Mouse (Mus musculus) heart, embryonic 12.5 days (tissue): ENCODE results near the gene Atp5e. TPM values are rescaled to one million over a fixed set of nuclear protein-coding genes. Genes with fewer than 3 reads are reported as not detected.

ENCODE experiments used
- ATAC-seq: fragments of 200-750 bp; cut with Nextera tagmentation; 2 replicates; pipeline ENCODE4 v1.8.0; 2017; ENCODE audit warnings: moderate TSS enrichment, moderate library complexity; ENCODE audit not compliant: insufficient number of reproducible peaks, low FRiP score
- H3K27ac ChIP-seq: fragments of 300-500 bp; sonication (generic); 2 replicates; pipeline ENCODE4 v1.5.1; 2016; ENCODE audit warnings: mild to moderate bottlenecking, moderate library complexity; ENCODE audit not compliant: poor library complexity, severe bottlenecking
- H3K27me3 ChIP-seq: fragments of 300-500 bp; sonication (generic); replicated peaks from 2 replicates; pipeline ENCODE4 v1.6.1; 2016; ENCODE audit warnings: mild to moderate bottlenecking, moderate library complexity
- H3K36me3 ChIP-seq: fragments of 300-500 bp; sonication (generic); 2 replicates; pipeline ENCODE4 v1.6.1; 2016; ENCODE audit warnings: mild to moderate bottlenecking, moderate library complexity
- H3K4me1 ChIP-seq: fragments of 300-500 bp; sonication (generic); replicated peaks from 2 replicates; pipeline ENCODE4 v1.6.1; 2016; ENCODE audit warnings: mild to moderate bottlenecking
- H3K4me2 ChIP-seq: fragments of 300-500 bp; sonication (generic); 2 replicates; pipeline ENCODE4 v1.6.1; 2016; ENCODE audit warnings: mild to moderate bottlenecking, moderate library complexity
- H3K4me3 ChIP-seq: fragments of 300-500 bp; sonication (generic); 2 replicates; pipeline ENCODE4 v1.5.1; 2016; ENCODE audit warnings: mild to moderate bottlenecking
- H3K9ac ChIP-seq: fragments of 300-500 bp; sonication (generic); 2 replicates; pipeline ENCODE4 v1.6.1; 2016; ENCODE audit warnings: mild to moderate bottlenecking, moderate library complexity
- H3K9me3 ChIP-seq: fragments of 300-500 bp; sonication (generic); replicated peaks from 2 replicates; pipeline ENCODE4 v1.6.1; 2016; ENCODE audit warnings: mild to moderate bottlenecking, moderate library complexity
- WGBS: fragments of 180-500 bp; shearing (Covaris S2); methylation state at CpG from one replicate; pipeline ENCODE4 v1.1.7; 2016; 5-methylcytosine and 5-hydroxymethylcytosine counted together
- polyA plus RNA-seq: library from polyadenylated mRNA; unstranded; fragments of >200 nt; fragmentation: Nextera tagmentation; extraction: Ambion mirVana; gene quantifications from 2 replicates; pipeline ENCODE4 v1.2.1, GENCODE M21; 2016

Atp5e gene
- polyA plus RNA-seq, 1 experiment from 2014 or later: 1,054 TPM

- ATAC-seq: no peak
- H3K27me3 ChIP-seq: no peaks in the 10 kb centered on the region
- peaks cover 29% of the 10 kb centered on the region; the same call in 1 of the 2 replicates for H3K36me3 ChIP-seq
- H3K9ac ChIP-seq: no peak overlapping the region
- no peak overlapping the region for H3K27ac ChIP-seq
- peak overlapping the region; percentile 85; the same call in 1 of the 2 replicates for H3K4me2 ChIP-seq
- 94% methylated on average over 4 of the region's 4 CpGs for WGBS
- peaks cover 30% of the 10 kb centered on the region for H3K4me1 ChIP-seq
- H3K4me3 ChIP-seq: 0 out of 2 replicates have a peak overlapping the region, but pooled peaks have one; percentile 58
- H3K9me3 ChIP-seq: no peaks in the 10 kb centered on the region
Observed at GRCm38 (mm10) chr2:174437697-174437982, 26.3 kb downstream of the Atp5e start.

- WGBS: 92% methylated on average over 7 of the region's 7 CpGs
- no peak for ATAC-seq
- H3K4me2 ChIP-seq: no peak overlapping the region
- H3K27me3 ChIP-seq: no peaks in the 10 kb centered on the region
- no peak overlapping the region for H3K27ac ChIP-seq
- H3K9ac ChIP-seq: no peak overlapping the region
- peaks cover 33% of the 10 kb centered on the region; the same call in 1 of the 2 replicates for H3K36me3 ChIP-seq
- no peaks in the 10 kb centered on the region for H3K9me3 ChIP-seq
- peaks cover 25% of the 10 kb centered on the region for H3K4me1 ChIP-seq
- no peak overlapping the region for H3K4me3 ChIP-seq
Observed at GRCm38 (mm10) chr2:174436916-174437696, 26.8 kb downstream of the Atp5e start.

- Histone ChIP-seq H3K9ac (no peak overlapping the region), H3K27me3 (no peaks in the 10 kb centered on the region), H3K9me3 (no peaks in the 10 kb centered on the region), H3K4me2 (no peak overlapping the region), H3K4me1 (peaks cover 23% of the 10 kb centered on the region), H3K27ac (no peak overlapping the region), H3K36me3 (peaks cover 33% of the 10 kb centered on the region; the same call in 1 of the 2 replicates), H3K4me3 (no peak overlapping the region)
- no peak for ATAC-seq
- WGBS: 87% methylated on average over 26 of the region's 26 CpGs
Observed at GRCm38 (mm10) chr2:174436076-174436701, 27.7 kb downstream of the Atp5e start.

GRCm38 (mm10) chr2:174434943-174435342, 29.0 kb downstream of the Atp5e start:
- no peak for ATAC-seq
- Histone ChIP-seq H3K9ac (no peak overlapping the region), H3K4me2 (no peak overlapping the region), H3K27ac (no peak overlapping the region), H3K9me3 (no peaks in the 10 kb centered on the region), H3K4me1 (peaks cover 23% of the 10 kb centered on the region), H3K27me3 (no peaks in the 10 kb centered on the region), H3K4me3 (no peak overlapping the region), H3K36me3 (peaks cover 35% of the 10 kb centered on the region; the same call in 1 of the 2 replicates)
- WGBS: 92% methylated on average over 9 of the region's 9 CpGs

GRCm38 (mm10) chr2:174428996-174429591, 34.8 kb downstream of the Atp5e start:
- ATAC-seq: no peak
- no peak overlapping the region for H3K27ac ChIP-seq
- H3K4me1 ChIP-seq: no peaks in the 10 kb centered on the region
- H3K9ac ChIP-seq: no peak overlapping the region
- H3K4me3 ChIP-seq: no peak overlapping the region
- H3K27me3 ChIP-seq: no peaks in the 10 kb centered on the region
- 88% methylated on average over 10 of the region's 10 CpGs for WGBS
- peaks cover 72% of the 10 kb centered on the region for H3K36me3 ChIP-seq
- H3K4me2 ChIP-seq: no peak overlapping the region
- H3K9me3 ChIP-seq: no peaks in the 10 kb centered on the region

- Histone ChIP-seq H3K36me3 (peaks cover 75% of the 10 kb centered on the region), H3K9ac (no peak overlapping the region), H3K9me3 (no peaks in the 10 kb centered on the region), H3K4me1 (no peaks in the 10 kb centered on the region), H3K27ac (no peak overlapping the region), H3K4me3 (no peak overlapping the region), H3K4me2 (no peak overlapping the region), H3K27me3 (no peaks in the 10 kb centered on the region)
- ATAC-seq: no peak
- WGBS: 82% methylated on average over 18 of the region's 18 CpGs
Observed at GRCm38 (mm10) chr2:174428076-174428835, 35.6 kb downstream of the Atp5e start.

- H3K4me3 ChIP-seq: no peak overlapping the region
- ATAC-seq: no peak
- no peak overlapping the region for H3K27ac ChIP-seq
- no peaks in the 10 kb centered on the region for H3K4me1 ChIP-seq
- peaks cover 80% of the 10 kb centered on the region for H3K36me3 ChIP-seq
- H3K9me3 ChIP-seq: no peaks in the 10 kb centered on the region
- no peaks in the 10 kb centered on the region for H3K27me3 ChIP-seq
- no peak overlapping the region for H3K4me2 ChIP-seq
- WGBS: 93% methylated on average over 12 of the region's 12 CpGs
- H3K9ac ChIP-seq: no peak overlapping the region
Observed at GRCm38 (mm10) chr2:174426856-174427255, 37.0 kb downstream of the Atp5e start.

GRCm38 (mm10) chr2:174424301-174425085, 39.4 kb downstream of the Atp5e start:
- WGBS: 88% methylated on average over 11 of the region's 11 CpGs

GRCm38 (mm10) chr2:174421107-174421506, 42.8 kb downstream of the Atp5e start:
- Histone ChIP-seq H3K4me3 (no peak overlapping the region), H3K4me1 (peaks cover 9% of the 10 kb centered on the region), H3K4me2 (no peak overlapping the region), H3K9me3 (no peaks in the 10 kb centered on the region), H3K27me3 (no peaks in the 10 kb centered on the region), H3K9ac (no peak overlapping the region), H3K36me3 (peaks cover 66% of the 10 kb centered on the region), H3K27ac (no peak overlapping the region)
- ATAC-seq: no peak
- WGBS: 85% methylated on average over 6 of the region's 6 CpGs

More at GRCm38 (mm10) chr2:174424301-174425085, 39.4 kb downstream of the Atp5e start:
- peaks cover 96% of the 10 kb centered on the region for H3K36me3 ChIP-seq
- no peaks in the 10 kb centered on the region for H3K27me3 ChIP-seq
- ATAC-seq: no peak
- H3K4me1 ChIP-seq: no peaks in the 10 kb centered on the region
- no peaks in the 10 kb centered on the region for H3K9me3 ChIP-seq
- H3K4me2 ChIP-seq: no peak overlapping the region
- H3K9ac ChIP-seq: no peak overlapping the region
- H3K4me3 ChIP-seq: no peak overlapping the region
- no peak overlapping the region for H3K27ac ChIP-seq

- H3K27me3 ChIP-seq: no peaks in the 10 kb centered on the region; the same call in 1 of the 2 replicates
- H3K4me2 ChIP-seq: peak within 1 kb of the TSS; percentile 93
- peak within 1 kb of the TSS; percentile 95 for H3K9ac ChIP-seq
- H3K36me3 ChIP-seq: peaks cover 13% of the 10 kb centered on the region
- WGBS: under 1% methylated on average over 40 of the region's 40 CpGs
- no peaks in the 10 kb centered on the region for H3K9me3 ChIP-seq
- H3K4me1 ChIP-seq: peaks cover 10% of the 10 kb centered on the region
- peak within 1 kb of the TSS; percentile 98 for H3K4me3 ChIP-seq
- H3K27ac ChIP-seq: no peak within 1 kb of the TSS
- peak; percentile 96 for ATAC-seq
Observed at GRCm38 (mm10) chr2:174415731-174416310, 48.1 kb downstream of the Atp5e start, which contains the start of gene Nelfcd. Gene Nelfcd (plus strand): TSS chr2:174415804.
